Mouse (Mus musculus): ENCODE measurements around the gene 3110009E18Rik. TPM values are rescaled to one million over a fixed set of nuclear protein-coding genes. Genes with fewer than 3 reads are reported as not detected.
A peak's percentile ranks its signal among the peaks of the same experiment; 100 is the strongest.

The 3110009E18Rik gene
- polyA plus RNA-seq, 1 experiment from 2014 or later: 21.3 TPM

- Histone ChIP-seq H3K4me2 (ENCODE audit: low read length) (no peak overlapping the region), H3K9ac (ENCODE audit: low read length) (no peak overlapping the region), H3K27ac (ENCODE audit: low read depth) (no peak overlapping the region), H3K36me3 (ENCODE audit: control insufficient read depth, insufficient read depth, low read length) (no peaks in the 10 kb centered on the region), H3K9me3 (ENCODE audit: control insufficient read depth, low read length) (no peaks in the 10 kb centered on the region), H3K27me3 (replicated peaks; ENCODE audit: control insufficient read depth, insufficient read depth, low read length) (no peaks in the 10 kb centered on the region), H3K4me3 (ENCODE audit: low read depth, low read length) (no peak overlapping the region), H3K4me1 (replicated peaks; ENCODE audit: control insufficient read depth, insufficient read depth, low read length) (0 out of 2 replicates have a peak, but pooled peaks cover 2% of the 10 kb centered on the region)
- ATAC-seq (replicated peaks; ENCODE audit: low FRiP score, low TSS enrichment, low read depth): no peak
- no peak for DNase-seq (ENCODE audit: low spot score)
- 76% methylated on average over 6 of the region's 6 CpGs for WGBS
These were observed 4.5 kb downstream of the 3110009E18Rik start for GRCm38 (mm10) chr1:120125471-120125870.

- DNase-seq (ENCODE audit: low spot score) (no peak), ATAC-seq (replicated peaks; ENCODE audit: low FRiP score, low TSS enrichment, low read depth) (no peak)
- Histone ChIP-seq H3K27me3 (replicated peaks; ENCODE audit: control insufficient read depth, insufficient read depth, low read length) (no peaks in the 10 kb centered on the region), H3K4me1 (replicated peaks; ENCODE audit: control insufficient read depth, insufficient read depth, low read length) (0 out of 2 replicates have a peak, but pooled peaks cover 2% of the 10 kb centered on the region), H3K36me3 (ENCODE audit: control insufficient read depth, insufficient read depth, low read length) (no peaks in the 10 kb centered on the region), H3K27ac (ENCODE audit: low read depth) (no peak overlapping the region), H3K9ac (ENCODE audit: low read length) (no peak overlapping the region), H3K4me3 (ENCODE audit: low read depth, low read length) (no peak overlapping the region), H3K4me2 (ENCODE audit: low read length) (no peak overlapping the region), H3K9me3 (ENCODE audit: control insufficient read depth, low read length) (no peaks in the 10 kb centered on the region)
- WGBS: 69% methylated on average over 9 of the region's 9 CpGs
These were observed 5.3 kb downstream of the 3110009E18Rik start for GRCm38 (mm10) chr1:120126318-120126717.

GRCm38 (mm10) chr1:120132376-120132775, 11.4 kb downstream of the 3110009E18Rik start:
- H3K27me3 ChIP-seq (replicated peaks; ENCODE audit: control insufficient read depth, insufficient read depth, low read length): no peaks in the 10 kb centered on the region
- no peaks in the 10 kb centered on the region for H3K4me1 ChIP-seq (replicated peaks; ENCODE audit: control insufficient read depth, insufficient read depth, low read length)
- H3K27ac ChIP-seq (ENCODE audit: low read depth): no peak overlapping the region
- no peak for ATAC-seq (replicated peaks; ENCODE audit: low FRiP score, low TSS enrichment, low read depth)
- H3K36me3 ChIP-seq (ENCODE audit: control insufficient read depth, insufficient read depth, low read length): no peaks in the 10 kb centered on the region
- H3K9me3 ChIP-seq (ENCODE audit: control insufficient read depth, low read length): no peaks in the 10 kb centered on the region
- H3K4me3 ChIP-seq (ENCODE audit: low read depth, low read length): no peak overlapping the region
- H3K4me2 ChIP-seq (ENCODE audit: low read length): no peak overlapping the region
- no peak overlapping the region for H3K9ac ChIP-seq (ENCODE audit: low read length)
- no peak for DNase-seq (ENCODE audit: low spot score)
- 79% methylated on average over 1 of the region's 1 CpGs for WGBS

- Histone ChIP-seq H3K4me3 (ENCODE audit: low read depth, low read length) (no peak overlapping the region), H3K9me3 (ENCODE audit: control insufficient read depth, low read length) (no peaks in the 10 kb centered on the region), H3K27ac (ENCODE audit: low read depth) (no peak overlapping the region), H3K4me2 (ENCODE audit: low read length) (no peak overlapping the region), H3K36me3 (ENCODE audit: control insufficient read depth, insufficient read depth, low read length) (no peaks in the 10 kb centered on the region), H3K4me1 (replicated peaks; ENCODE audit: control insufficient read depth, insufficient read depth, low read length) (no peaks in the 10 kb centered on the region), H3K27me3 (replicated peaks; ENCODE audit: control insufficient read depth, insufficient read depth, low read length) (no peaks in the 10 kb centered on the region), H3K9ac (ENCODE audit: low read length) (no peak overlapping the region)
- WGBS: 63% methylated on average over 7 of the region's 7 CpGs
- peak; percentile 58; the same call in 1 of the 2 replicates for ATAC-seq (replicated peaks; ENCODE audit: low FRiP score, low TSS enrichment, low read depth)
- no peak for DNase-seq (ENCODE audit: low spot score)
These were observed 15.2 kb downstream of the 3110009E18Rik start for GRCm38 (mm10) chr1:120135934-120136786.

GRCm38 (mm10) chr1:120138923-120139540, 18.0 kb downstream of the 3110009E18Rik start:
- no peaks in the 10 kb centered on the region for H3K9me3 ChIP-seq (ENCODE audit: control insufficient read depth, low read length)
- DNase-seq (ENCODE audit: low spot score) (no peak), ATAC-seq (replicated peaks; ENCODE audit: low FRiP score, low TSS enrichment, low read depth) (no peak)
- H3K27me3 ChIP-seq (replicated peaks; ENCODE audit: control insufficient read depth, insufficient read depth, low read length): no peaks in the 10 kb centered on the region
- no peak overlapping the region for H3K4me3 ChIP-seq (ENCODE audit: low read depth, low read length)
- H3K4me2 ChIP-seq (ENCODE audit: low read length): no peak overlapping the region
- no peaks in the 10 kb centered on the region for H3K36me3 ChIP-seq (ENCODE audit: control insufficient read depth, insufficient read depth, low read length)
- H3K9ac ChIP-seq (ENCODE audit: low read length): no peak overlapping the region
- H3K27ac ChIP-seq (ENCODE audit: low read depth): no peak overlapping the region
- 53% methylated on average over 7 of the region's 7 CpGs for WGBS
- no peaks in the 10 kb centered on the region for H3K4me1 ChIP-seq (replicated peaks; ENCODE audit: control insufficient read depth, insufficient read depth, low read length)

GRCm38 (mm10) chr1:120140144-120140693, 19.2 kb downstream of the 3110009E18Rik start:
- no peak overlapping the region for H3K9ac ChIP-seq (ENCODE audit: low read length)
- 72% methylated on average over 9 of the region's 9 CpGs for WGBS
- DNase-seq (ENCODE audit: low spot score) (no peak), ATAC-seq (replicated peaks; ENCODE audit: low FRiP score, low TSS enrichment, low read depth) (no peak)
- H3K4me3 ChIP-seq (ENCODE audit: low read depth, low read length): no peak overlapping the region
- no peaks in the 10 kb centered on the region for H3K4me1 ChIP-seq (replicated peaks; ENCODE audit: control insufficient read depth, insufficient read depth, low read length)
- H3K27ac ChIP-seq (ENCODE audit: low read depth): no peak overlapping the region
- no peak overlapping the region for H3K4me2 ChIP-seq (ENCODE audit: low read length)
- no peaks in the 10 kb centered on the region for H3K36me3 ChIP-seq (ENCODE audit: control insufficient read depth, insufficient read depth, low read length)
- H3K9me3 ChIP-seq (ENCODE audit: control insufficient read depth, low read length): no peaks in the 10 kb centered on the region
- H3K27me3 ChIP-seq (replicated peaks; ENCODE audit: control insufficient read depth, insufficient read depth, low read length): no peaks in the 10 kb centered on the region

GRCm38 (mm10) chr1:120142551-120142950, 21.6 kb downstream of the 3110009E18Rik start:
- Histone ChIP-seq H3K36me3 (ENCODE audit: control insufficient read depth, insufficient read depth, low read length) (no peaks in the 10 kb centered on the region), H3K27ac (ENCODE audit: low read depth) (no peak overlapping the region), H3K4me1 (replicated peaks; ENCODE audit: control insufficient read depth, insufficient read depth, low read length) (no peaks in the 10 kb centered on the region), H3K4me2 (ENCODE audit: low read length) (no peak overlapping the region), H3K9ac (ENCODE audit: low read length) (no peak overlapping the region), H3K4me3 (ENCODE audit: low read depth, low read length) (no peak overlapping the region), H3K27me3 (replicated peaks; ENCODE audit: control insufficient read depth, insufficient read depth, low read length) (no peaks in the 10 kb centered on the region), H3K9me3 (ENCODE audit: control insufficient read depth, low read length) (no peaks in the 10 kb centered on the region)
- ATAC-seq (replicated peaks; ENCODE audit: low FRiP score, low TSS enrichment, low read depth) (no peak), DNase-seq (ENCODE audit: low spot score) (no peak)
- 77% methylated on average over 5 of the region's 5 CpGs for WGBS

GRCm38 (mm10) chr1:120145527-120146216, 24.7 kb downstream of the 3110009E18Rik start:
- H3K4me3 ChIP-seq (ENCODE audit: low read depth, low read length): no peak overlapping the region
- H3K9ac ChIP-seq (ENCODE audit: low read length): no peak overlapping the region
- no peak overlapping the region for H3K27ac ChIP-seq (ENCODE audit: low read depth)
- no peaks in the 10 kb centered on the region for H3K36me3 ChIP-seq (ENCODE audit: control insufficient read depth, insufficient read depth, low read length)
- no peak for DNase-seq (ENCODE audit: low spot score)
- ATAC-seq (replicated peaks; ENCODE audit: low FRiP score, low TSS enrichment, low read depth): no peak
- H3K9me3 ChIP-seq (ENCODE audit: control insufficient read depth, low read length): no peaks in the 10 kb centered on the region
- 86% methylated on average over 8 of the region's 8 CpGs for WGBS
- no peaks in the 10 kb centered on the region for H3K27me3 ChIP-seq (replicated peaks; ENCODE audit: control insufficient read depth, insufficient read depth, low read length)
- no peak overlapping the region for H3K4me2 ChIP-seq (ENCODE audit: low read length)
- H3K4me1 ChIP-seq (replicated peaks; ENCODE audit: control insufficient read depth, insufficient read depth, low read length): no peaks in the 10 kb centered on the region

Measured in intestine, embryonic 14.5 days (tissue).